Mouse (Mus musculus) adrenal gland, adult 18-20 months (tissue): ENCODE measurements at regions not wholly inside any gene's neighbourhood (a gene's known extent, or its start where the extent isn't known, plus 50 kb on each side); places are given as distances from the start of the nearest gene placed in this dataset.
A peak's percentile ranks its signal among the peaks of the same experiment; 100 is the strongest.

Experiments
- DNase-seq, 2 experiments: peaks; one replicate each; pipeline ENCODE4 v3.0.0; 2021 to 2022; ENCODE audit warnings: low spot score in 2 of 2

GRCm38 (mm10) chr13:44534575-44535080, 194.6 kb upstream of the Jarid2 start:
- DNase-seq: no peak

GRCm38 (mm10) chr13:44535441-44535840, 193.8 kb upstream of the Jarid2 start:
- no peak for DNase-seq

- DNase-seq: no peak
These were observed 191.0 kb upstream of the Jarid2 start for GRCm38 (mm10) chr13:44538238-44538637.

GRCm38 (mm10) chr13:44540401-44540800, 188.9 kb upstream of the Jarid2 start:
- DNase-seq: no peak

GRCm38 (mm10) chr13:44541243-44541653, 188.0 kb upstream of the Jarid2 start:
- DNase-seq: peak in 1 of 2 experiments; percentile 26

- no peak for DNase-seq
These were observed 184.5 kb upstream of the Jarid2 start for GRCm38 (mm10) chr13:44544786-44545185.

GRCm38 (mm10) chr13:44546289-44546688, 183.0 kb upstream of the Jarid2 start:
- DNase-seq: no peak

- DNase-seq: no peak
These were observed 180.4 kb upstream of the Jarid2 start for GRCm38 (mm10) chr13:44548880-44549279.

GRCm38 (mm10) chr13:44553363-44553762, 175.9 kb upstream of the Jarid2 start:
- DNase-seq: no peak

GRCm38 (mm10) chr13:44554686-44555463, 174.4 kb upstream of the Jarid2 start:
- DNase-seq: no peak

- DNase-seq: no peak
These were observed 173.3 kb upstream of the Jarid2 start for GRCm38 (mm10) chr13:44555979-44556378.

GRCm38 (mm10) chr13:44558051-44558450, 171.2 kb upstream of the Jarid2 start:
- no peak for DNase-seq

- no peak for DNase-seq
These were observed 170.6 kb upstream of the Jarid2 start for GRCm38 (mm10) chr13:44558491-44559177.

GRCm38 (mm10) chr13:44559178-44559565, 170.1 kb upstream of the Jarid2 start:
- no peak for DNase-seq

GRCm38 (mm10) chr13:44559706-44560105, 169.6 kb upstream of the Jarid2 start:
- DNase-seq: no peak

- DNase-seq: no peak
These were observed 164.6 kb upstream of the Jarid2 start for GRCm38 (mm10) chr13:44564705-44565104.

- DNase-seq: no peak
These were observed 161.6 kb upstream of the Jarid2 start for GRCm38 (mm10) chr13:44567696-44568095.

- DNase-seq: no peak
These were observed 160.0 kb upstream of the Jarid2 start for GRCm38 (mm10) chr13:44569241-44569778.

GRCm38 (mm10) chr13:44573463-44573862, 155.8 kb upstream of the Jarid2 start:
- no peak for DNase-seq

- DNase-seq: no peak
These were observed 150.1 kb upstream of the Jarid2 start for GRCm38 (mm10) chr13:44579215-44579614.

- DNase-seq: no peak
These were observed 149.0 kb upstream of the Jarid2 start for GRCm38 (mm10) chr13:44580156-44580736.

GRCm38 (mm10) chr13:44580767-44581166, 148.5 kb upstream of the Jarid2 start:
- DNase-seq: no peak
